Mouse (Mus musculus) E14TG2a.4 (cell line): ENCODE measurements around the gene Wnt5b.

Experiments used
- CTCF ChIP-seq: conservative IDR thresholded peaks from 2 replicates; pipeline ENCODE4 v1.5.1; 2014; ENCODE audit warnings: low read length
- NANOG ChIP-seq: IDR thresholded peaks from 2 replicates; pipeline ENCODE4 v1.6.1; 2014; ENCODE audit warnings: borderline replicate concordance, low read length, mixed read lengths
- POU5F1 ChIP-seq: IDR thresholded peaks from 2 replicates; pipeline ENCODE4 v1.6.1; 2014; ENCODE audit warnings: low read length, borderline replicate concordance

GRCm38 (mm10) chr6:119509437-119510037 lies 34.6 kb downstream of the Wnt5b start:
- TF ChIP-seq CTCF = no peak
- TF ChIP-seq NANOG = no peak
- TF ChIP-seq POU5F1 = no peak
